Mouse (Mus musculus) ES-Bruce4 (cell line): Measurements from ENCODE around the gene Arhgef17.

ENCODE experiments used
- CTCF ChIP-seq: IDR thresholded peaks from one replicate; pipeline ENCODE4 v1.8.1; 2011; ENCODE audit warnings: low read depth, low read length
- EP300 ChIP-seq: IDR thresholded peaks from 2 replicates; pipeline ENCODE4 v1.6.1; 2011; ENCODE audit warnings: low read depth, low read length; ENCODE audit not compliant: insufficient read depth
- POLR2A ChIP-seq: IDR thresholded peaks from one replicate; pipeline ENCODE4 v1.8.1; 2011; ENCODE audit warnings: low read length; ENCODE audit not compliant: insufficient read depth

DNA sequence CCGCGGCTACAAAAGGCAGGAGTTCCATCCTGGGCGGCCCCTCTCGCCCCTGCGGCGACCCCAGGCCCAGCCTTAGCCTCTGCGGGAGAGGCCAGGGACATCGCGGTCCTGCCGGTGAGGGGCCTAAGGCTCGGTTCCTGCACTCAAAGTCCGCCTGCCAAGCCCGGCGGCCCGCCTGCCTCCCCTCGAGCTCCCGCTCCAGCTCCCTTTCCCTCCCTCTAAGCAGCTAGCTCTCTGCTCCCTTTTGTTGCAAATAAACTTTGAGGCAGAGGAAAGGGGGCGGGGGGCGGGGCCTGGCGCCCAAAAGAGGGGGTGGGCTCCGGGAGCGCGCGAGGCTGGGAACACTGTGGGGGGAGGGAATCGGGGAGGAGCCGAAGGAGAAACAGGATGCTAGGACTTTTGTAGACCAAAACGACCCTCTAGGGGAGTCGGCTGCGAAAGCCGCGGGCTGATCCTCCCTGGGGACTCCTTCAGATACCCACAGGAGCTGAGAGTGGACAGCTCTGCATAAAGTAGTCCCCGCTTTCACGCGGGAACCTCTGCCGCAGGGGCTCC, at the start of gene Arhgef17:
- TF ChIP-seq CTCF (no peak), POLR2A (peak; percentile 56), EP300 (no peak)
